Mouse (Mus musculus) frontal cortex, adult (tissue): ENCODE measurements at regions not wholly inside any gene's neighbourhood (a gene's known extent, or its start where the extent isn't known, plus 50 kb on each side); places are given as distances from the start of the nearest gene placed in this dataset.
A peak's percentile ranks its signal among the peaks of the same experiment; 100 is the strongest.

Experiments used
- ATAC-seq: cut with Nextera tagmentation; 2 replicates; pipeline ENCODE4 v1.9.2; 2017; ENCODE audit warnings: mild to moderate bottlenecking, moderate library complexity, mixed read lengths; ENCODE audit not compliant: low TSS enrichment

GRCm38 (mm10) chr6:94772391-94772790 lies 72.4 kb upstream of the Lrig1 start:
- no peak for ATAC-seq

GRCm38 (mm10) chr6:94768230-94768629 lies 68.3 kb upstream of the Lrig1 start:
- peak; percentile 67 for ATAC-seq

GRCm38 (mm10) chr6:94765724-94766123 lies 65.8 kb upstream of the Lrig1 start:
- ATAC-seq = no peak

GRCm38 (mm10) chr6:94761341-94761740 lies 61.4 kb upstream of the Lrig1 start:
- ATAC-seq = no peak

- no peak for ATAC-seq
Measured at GRCm38 (mm10) chr6:94760629-94761111, 60.7 kb upstream of the Lrig1 start.

- no peak for ATAC-seq
Measured at GRCm38 (mm10) chr6:94759649-94760048, 59.7 kb upstream of the Lrig1 start.

GRCm38 (mm10) chr6:94756006-94756405 lies 56.0 kb upstream of the Lrig1 start:
- no peak for ATAC-seq

- ATAC-seq = no peak
Measured at GRCm38 (mm10) chr6:94755297-94755831, 55.4 kb upstream of the Lrig1 start.

GRCm38 (mm10) chr6:94754522-94754921 lies 54.6 kb upstream of the Lrig1 start:
- no peak for ATAC-seq

GRCm38 (mm10) chr6:94751101-94751440 lies 51.1 kb upstream of the Lrig1 start:
- no peak for ATAC-seq

- ATAC-seq = no peak
Measured at GRCm38 (mm10) chr6:94750228-94751100, 50.5 kb upstream of the Lrig1 start.
